30 mouse cellular contexts compared by ENCODE assay signal in the genomic region with DNA sequence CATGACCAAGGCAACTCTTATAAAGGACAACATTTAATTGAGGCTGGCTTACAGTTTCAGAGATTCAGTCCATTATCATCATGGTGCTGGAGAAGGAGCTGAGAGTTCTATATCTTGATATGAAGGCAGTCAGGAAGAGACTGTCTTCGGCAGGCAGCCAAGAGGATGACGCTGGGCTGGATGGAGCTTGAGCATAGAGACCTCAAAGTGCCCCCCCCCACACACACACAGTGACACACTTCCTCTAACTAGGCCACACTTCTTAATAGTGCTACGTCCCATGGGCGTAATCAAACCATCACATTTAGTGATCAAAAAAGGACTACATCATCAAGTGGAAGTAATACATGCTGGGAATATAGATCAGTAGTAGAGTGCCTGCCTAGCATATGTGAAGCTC.
"Had no signal": no experiment of that assay in that cellular context is flagged by ENCODE, and none has a peak within 500 bp of the region (broad histone marks: within the 10 kb centered on the region; RNA-seq: fewer than 3 reads in every experiment).

No protein-coding gene starts in this region.

- DNase-seq: heart, postnatal 10 days; heart, postnatal 14 days; heart, postnatal 36 days; heart, postnatal 4 days; kidney, adult 11 months; kidney, adult 18-20 months; kidney, adult 2 months; kidney, adult 8-10 months; kidney, adult 9 months; kidney, postnatal 10 days; kidney, postnatal 14 days; kidney, postnatal 25 days; kidney, postnatal 36 days; kidney, postnatal 4 days; layer of hippocampus, adult 9-11 months; layer of hippocampus, postnatal 36 days had no signal

- H3K27ac ChIP-seq: heart, embryonic 10.5 days; heart, embryonic 13.5 days; heart, embryonic 15.5 days; hindbrain, embryonic 10.5 days; hindbrain, embryonic 12.5 days; hindbrain, embryonic 13.5 days; hindbrain, embryonic 14.5 days; hindbrain, embryonic 15.5 days; hindbrain, postnatal 0 days; intestine, embryonic 15.5 days; kidney, embryonic 15.5 days; kidney, postnatal 0 days; layer of hippocampus, adult 2 months had no signal

- H3K27me3 ChIP-seq: heart, embryonic 12.5 days; heart, embryonic 15.5 days; hindbrain, embryonic 12.5 days; hindbrain, embryonic 13.5 days; hindbrain, embryonic 15.5 days; intestine, embryonic 15.5 days had no signal

- H3K36me3 ChIP-seq: heart, embryonic 10.5 days; heart, embryonic 12.5 days; heart, embryonic 13.5 days; heart, embryonic 15.5 days; hindbrain, embryonic 12.5 days; hindbrain, embryonic 13.5 days; hindbrain, embryonic 15.5 days; intestine, embryonic 15.5 days; kidney, embryonic 15.5 days had no signal

- H3K4me1 ChIP-seq: heart, embryonic 10.5 days; heart, embryonic 12.5 days; heart, embryonic 13.5 days; heart, embryonic 15.5 days; hindbrain, embryonic 10.5 days; hindbrain, embryonic 12.5 days; hindbrain, embryonic 13.5 days; hindbrain, embryonic 15.5 days; intestine, embryonic 15.5 days; kidney, embryonic 15.5 days had no signal

- H3K4me3 ChIP-seq: heart, embryonic 10.5 days; heart, embryonic 12.5 days; heart, embryonic 13.5 days; heart, embryonic 15.5 days; hindbrain, embryonic 10.5 days; hindbrain, embryonic 12.5 days; hindbrain, embryonic 13.5 days; hindbrain, embryonic 15.5 days; intestine, embryonic 15.5 days; kidney, embryonic 15.5 days; layer of hippocampus, adult 2 months had no signal

- H3K9ac ChIP-seq: heart, embryonic 12.5 days; heart, embryonic 13.5 days; heart, embryonic 15.5 days; hindbrain, embryonic 12.5 days; hindbrain, embryonic 13.5 days; hindbrain, embryonic 14.5 days; hindbrain, embryonic 15.5 days; intestine, embryonic 15.5 days; kidney, embryonic 15.5 days had no signal

- H3K9me3 ChIP-seq: hindbrain, embryonic 15.5 days had no signal
